Mouse (Mus musculus) lung, postnatal 0 days (tissue): Measurements from ENCODE around the gene B430306N03Rik. TPM values are rescaled to one million over a fixed set of nuclear protein-coding genes. Genes with fewer than 3 reads are reported as not detected.

Experiments
- ATAC-seq: fragments of 200-750 bp; cut with Nextera tagmentation; 2 replicates; pipeline ENCODE4 v1.8.0; 2017; ENCODE audit warnings: moderate library complexity
- DNase-seq: peaks from one replicate; pipeline ENCODE4 v3.0.0-alpha.2; 2016; ENCODE audit warnings: low spot score
- H3K27ac ChIP-seq: fragments of 300-500 bp; sonication (generic); 2 replicates; pipeline ENCODE4 v1.5.1; 2014; ENCODE audit warnings: antibody characterized with exemption, mild to moderate bottlenecking, low read length, mixed read lengths
- H3K27me3 ChIP-seq: fragments of 300-500 bp; sonication (generic); replicated peaks from 2 replicates; pipeline ENCODE4 v1.6.1; 2014; ENCODE audit warnings: low read length, mixed read lengths; ENCODE audit not compliant: insufficient read depth
- H3K36me3 ChIP-seq: fragments of 300-500 bp; sonication (generic); 2 replicates; pipeline ENCODE4 v1.6.1; 2014; ENCODE audit warnings: low read length, mixed read lengths; ENCODE audit not compliant: insufficient read depth
- H3K4me1 ChIP-seq: fragments of 300-500 bp; sonication (generic); 2 replicates; pipeline ENCODE4 v1.6.1; 2014; ENCODE audit warnings: antibody characterized with exemption, low read depth, low read length, mixed read lengths; ENCODE audit not compliant: insufficient read depth
- H3K4me2 ChIP-seq: fragments of 300-500 bp; sonication (generic); replicated peaks from 2 replicates; pipeline ENCODE4 v1.6.1; 2014; ENCODE audit warnings: low read depth, mild to moderate bottlenecking, low read length, moderate library complexity, mixed read lengths
- H3K4me3 ChIP-seq: fragments of 300-500 bp; sonication (generic); 2 replicates; pipeline ENCODE4 v1.5.1; 2014; ENCODE audit warnings: low read depth, low read length
- H3K9ac ChIP-seq: fragments of 300-500 bp; sonication (generic); replicated peaks from 2 replicates; pipeline ENCODE4 v1.6.1; 2014; ENCODE audit warnings: low read depth, mild to moderate bottlenecking
- H3K9me3 ChIP-seq: fragments of 300-500 bp; sonication (generic); 2 replicates; pipeline ENCODE4 v1.6.1; 2016; ENCODE audit warnings: low read length, mixed read lengths
- CTCF ChIP-seq: IDR thresholded peaks from 2 replicates; pipeline ENCODE4 v1.5.1; 2016; ENCODE audit warnings: antibody characterized with exemption, mild to moderate bottlenecking
- EP300 ChIP-seq: IDR thresholded peaks from 2 replicates; pipeline ENCODE4 v1.6.1; 2016; ENCODE audit warnings: antibody characterized with exemption, mild to moderate bottlenecking, control low read depth
- WGBS: fragments of 180-500 bp; shearing (Covaris S2); extraction: QIAGEN DNeasy Blood & Tissue Kit; methylation state at CpG from one replicate; pipeline ENCODE4 v1.1.7; 2014; 5-methylcytosine and 5-hydroxymethylcytosine counted together
- polyA plus RNA-seq: library from polyadenylated mRNA; unstranded; fragments of >200 nt; fragmentation: Nextera tagmentation; extraction: Ambion mirVana; gene quantifications from 2 replicates; pipeline ENCODE4 v1.2.1, GENCODE M21; 2015

The B430306N03Rik gene
- polyA plus RNA-seq, 1 experiment from 2014 or later: 0.58 TPM

DNA sequence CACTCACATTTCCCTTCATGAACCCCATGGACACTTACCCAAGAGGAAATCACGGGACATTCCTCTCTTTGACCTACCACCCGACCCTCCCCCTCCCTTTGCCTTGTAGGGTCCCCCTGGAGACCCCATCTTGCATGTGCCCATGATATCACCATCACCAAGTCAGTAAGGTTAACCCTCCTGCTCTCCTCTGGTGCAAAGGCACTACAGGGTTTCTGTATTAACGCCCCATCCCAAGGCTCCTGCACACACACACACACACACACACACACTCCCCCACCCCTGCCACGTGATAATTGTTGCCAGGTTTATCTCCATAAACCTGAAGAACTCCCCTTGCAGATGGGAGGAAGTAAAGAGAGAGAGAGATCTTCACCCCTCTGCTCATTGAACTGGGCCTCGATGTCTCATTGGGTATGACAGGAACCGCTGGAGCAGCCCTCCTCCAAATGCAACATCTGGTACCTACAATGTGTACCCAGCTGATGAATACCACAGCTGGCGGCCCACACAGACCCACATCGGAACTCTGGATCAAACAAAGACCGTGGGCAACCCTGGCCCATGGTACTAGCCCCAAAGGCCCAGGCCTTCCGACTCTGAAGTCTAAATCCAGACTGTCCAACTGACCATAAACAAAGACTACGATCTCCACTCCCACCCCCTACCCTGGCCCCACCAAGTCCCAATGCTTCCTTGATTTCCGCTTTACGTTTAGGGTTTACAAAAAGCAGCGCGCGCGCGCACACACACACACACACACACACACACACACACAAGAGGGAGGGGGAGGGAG is 34.8 kb upstream of the B430306N03Rik start:
- Histone ChIP-seq H3K4me2 (peak overlapping the region; percentile 43), H3K4me3 (peak overlapping the region; percentile 10; the same call in 1 of the 2 replicates), H3K27me3 (no peaks in the 10 kb centered on the region), H3K9me3 (no peaks in the 10 kb centered on the region), H3K4me1 (no peaks in the 10 kb centered on the region; the same call in 1 of the 2 replicates), H3K36me3 (no peaks in the 10 kb centered on the region), H3K9ac (no peak overlapping the region), H3K27ac (no peak overlapping the region)
- TF ChIP-seq EP300 (no peak), CTCF (no peak)
- DNase-seq (no peak), ATAC-seq (no peak)
- 23% methylated on average over 18 of the region's 18 CpGs for WGBS

DNA sequence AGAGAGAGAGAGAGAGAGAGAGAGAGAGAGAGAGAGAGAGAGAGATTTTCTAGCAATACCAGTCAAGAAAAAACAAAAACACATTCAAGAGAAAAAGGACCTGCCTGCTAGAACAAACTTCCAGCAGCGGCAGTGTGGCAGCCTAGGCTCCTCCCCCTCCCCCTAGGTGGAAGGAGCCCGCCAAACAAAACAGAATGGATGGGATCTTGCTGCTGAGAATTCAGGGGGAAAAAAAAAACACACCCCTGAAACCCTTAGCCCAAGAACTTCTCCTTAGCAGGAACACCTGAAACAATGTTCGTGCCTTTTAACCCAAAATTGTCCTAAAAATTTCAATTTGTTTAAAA is 34.2 kb upstream of the B430306N03Rik start:
- WGBS: 5% methylated on average over 3 of the region's 3 CpGs
- H3K27ac ChIP-seq: no peak overlapping the region
- H3K36me3 ChIP-seq: no peaks in the 10 kb centered on the region
- no peaks in the 10 kb centered on the region for H3K9me3 ChIP-seq
- H3K27me3 ChIP-seq: no peaks in the 10 kb centered on the region
- H3K4me2 ChIP-seq: peak overlapping the region; percentile 43
- H3K4me3 ChIP-seq: peak overlapping the region; percentile 10; the same call in 1 of the 2 replicates
- no peak overlapping the region for H3K9ac ChIP-seq
- ATAC-seq: no peak
- TF ChIP-seq CTCF: no peak
- no peak for TF ChIP-seq EP300
- peak; percentile 42 for DNase-seq
- no peaks in the 10 kb centered on the region; the same call in 1 of the 2 replicates for H3K4me1 ChIP-seq

DNA sequence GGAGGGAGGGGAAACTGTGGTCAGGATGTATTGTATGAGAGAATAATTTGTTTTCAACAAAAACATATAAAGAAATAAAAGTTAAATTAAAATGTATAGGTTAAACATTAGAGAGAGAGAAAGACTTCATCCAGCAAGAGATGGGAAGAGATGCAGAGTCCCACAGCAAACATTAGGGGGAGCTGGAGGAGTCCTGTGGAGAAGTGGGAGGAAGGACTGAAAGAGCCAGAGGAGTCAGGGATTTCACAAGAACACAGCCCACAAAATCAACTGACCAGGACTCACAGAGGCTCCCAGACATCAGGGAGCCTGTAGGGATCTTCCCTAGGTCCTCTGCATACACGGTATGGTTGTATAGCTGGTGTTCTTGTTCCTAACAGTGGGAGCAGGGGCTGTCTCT is 29.2 kb upstream of the B430306N03Rik start:
- 48% methylated on average over 1 of the region's 1 CpGs for WGBS
- DNase-seq (peak; percentile 25), ATAC-seq (no peak)
- TF ChIP-seq EP300 (no peak), CTCF (peak; percentile 33; the same call in 1 of the 2 replicates)
- H3K27ac ChIP-seq: no peak overlapping the region
- no peak overlapping the region for H3K4me2 ChIP-seq
- no peaks in the 10 kb centered on the region for H3K4me1 ChIP-seq
- H3K27me3 ChIP-seq: no peaks in the 10 kb centered on the region
- no peaks in the 10 kb centered on the region for H3K9me3 ChIP-seq
- H3K9ac ChIP-seq: no peak overlapping the region
- H3K4me3 ChIP-seq: no peak overlapping the region
- no peaks in the 10 kb centered on the region for H3K36me3 ChIP-seq

DNA sequence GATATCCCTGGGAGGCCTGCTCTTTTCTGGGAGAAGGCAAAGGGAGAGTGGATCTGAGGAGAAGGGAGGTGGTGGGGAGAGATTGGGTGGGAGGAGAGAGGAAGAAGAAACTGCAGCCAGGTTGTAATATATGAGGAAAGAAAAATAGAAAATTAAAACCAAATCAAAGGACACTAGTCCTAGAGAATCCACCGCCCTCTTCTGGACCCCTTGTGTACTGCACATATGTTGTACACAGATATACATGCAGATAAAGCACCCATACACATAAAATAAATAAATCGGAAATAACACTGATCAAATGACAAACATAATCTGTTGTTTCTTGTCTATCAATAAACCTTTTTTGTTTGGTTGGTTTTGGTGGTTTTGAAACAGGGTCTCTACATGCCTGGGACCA is 28.7 kb upstream of the B430306N03Rik start:
- H3K27me3 ChIP-seq: no peaks in the 10 kb centered on the region
- H3K4me3 ChIP-seq: no peak overlapping the region
- no peak for ATAC-seq
- H3K4me2 ChIP-seq: no peak overlapping the region
- H3K9ac ChIP-seq: no peak overlapping the region
- H3K36me3 ChIP-seq: no peaks in the 10 kb centered on the region
- DNase-seq: no peak
- no peak overlapping the region for H3K27ac ChIP-seq
- TF ChIP-seq CTCF: 0 out of 2 replicates have a peak, but pooled peaks have one; percentile 31
- TF ChIP-seq EP300: no peak
- no peaks in the 10 kb centered on the region for H3K9me3 ChIP-seq
- WGBS: 53% methylated on average over 2 of the region's 2 CpGs
- no peaks in the 10 kb centered on the region for H3K4me1 ChIP-seq

DNA sequence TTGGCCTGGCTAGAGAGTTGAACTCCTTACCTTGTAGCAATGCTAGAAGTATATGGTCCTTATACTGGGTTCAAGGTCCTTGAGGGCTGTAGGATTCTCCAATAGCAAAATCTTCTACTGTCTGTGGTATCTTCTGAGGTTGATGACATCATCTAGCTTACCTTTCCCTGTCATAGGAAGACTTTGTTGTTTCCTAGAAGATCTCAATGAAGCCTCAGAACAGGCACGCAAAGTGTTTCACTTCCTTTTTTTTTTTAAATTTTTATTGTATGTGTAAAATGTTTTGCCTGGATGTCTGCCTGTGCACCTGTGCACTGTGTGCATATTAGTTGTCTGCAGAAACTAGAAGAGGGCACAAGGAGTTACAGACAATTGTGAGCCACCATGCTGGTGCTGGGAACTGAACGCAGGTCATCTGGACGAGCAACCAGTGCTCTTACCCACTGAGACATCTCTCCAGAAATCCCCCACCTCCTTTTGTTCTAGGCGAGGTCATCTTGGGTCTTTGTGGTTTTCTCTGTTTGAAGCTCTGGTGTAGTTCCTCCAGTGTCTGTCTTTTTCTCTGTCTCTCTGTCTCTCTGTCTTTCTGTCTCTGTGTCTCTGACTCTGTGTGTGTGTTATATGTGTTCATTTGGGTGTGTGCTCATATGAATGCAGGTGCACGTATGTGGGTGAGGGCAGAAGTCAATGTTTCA is 22.3 kb upstream of the B430306N03Rik start:
- no peak for TF ChIP-seq EP300
- TF ChIP-seq CTCF: no peak
- Histone ChIP-seq H3K4me3 (no peak overlapping the region), H3K9me3 (no peaks in the 10 kb centered on the region), H3K27ac (no peak overlapping the region), H3K4me1 (no peaks in the 10 kb centered on the region), H3K36me3 (no peaks in the 10 kb centered on the region), H3K4me2 (no peak overlapping the region), H3K9ac (no peak overlapping the region), H3K27me3 (no peaks in the 10 kb centered on the region)
- no peak for ATAC-seq
- 71% methylated on average over 5 of the region's 5 CpGs for WGBS
- no peak for DNase-seq

DNA sequence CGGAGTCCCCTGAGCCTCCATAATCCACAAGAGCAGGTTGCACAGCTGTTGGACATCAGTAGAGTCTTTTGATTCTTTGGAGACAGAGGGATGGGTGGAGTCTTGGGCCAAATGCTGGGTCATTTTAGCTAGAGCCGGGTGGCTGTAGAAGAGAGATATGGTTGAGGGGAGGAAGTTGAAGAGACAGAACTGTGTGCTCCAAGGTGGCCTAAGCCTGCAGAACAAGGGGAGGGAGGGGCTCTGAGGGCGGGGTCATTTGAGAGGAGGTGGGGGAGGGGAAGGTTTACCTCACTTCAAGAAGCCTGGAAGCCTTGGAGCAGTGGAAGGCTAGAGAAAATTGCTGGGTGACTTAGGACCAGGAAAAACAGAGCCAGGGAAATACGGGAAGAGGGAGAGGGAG is 16.7 kb upstream of the B430306N03Rik start, which contains the start of gene Treml2:
Gene Treml2 (plus strand): TSS at position 296 of the 400 bp plus-strand sequence.
- TF ChIP-seq EP300 (no peak), CTCF (no peak)
- H3K9me3 ChIP-seq: no peaks in the 10 kb centered on the region
- DNase-seq (no peak), ATAC-seq (no peak)
- 21% methylated on average over 2 of the region's 4 CpGs for WGBS
- H3K27ac ChIP-seq: no peak within 1 kb of the TSS
- H3K9ac ChIP-seq: no peak within 1 kb of the TSS
- H3K4me1 ChIP-seq: no peaks in the 10 kb centered on the region
- no peaks in the 10 kb centered on the region for H3K36me3 ChIP-seq
- H3K4me3 ChIP-seq: no peak within 1 kb of the TSS
- no peaks in the 10 kb centered on the region for H3K27me3 ChIP-seq
- no peak within 1 kb of the TSS for H3K4me2 ChIP-seq
